Mouse (Mus musculus) liver, postnatal 0 days (tissue): ENCODE results near the gene 4930404H24Rik. TPM values are rescaled to one million over a fixed set of nuclear protein-coding genes. Genes with fewer than 3 reads are reported as not detected.

Experiments used
- ATAC-seq: fragments of 200-750 bp; cut with Nextera tagmentation; 2 replicates; pipeline ENCODE4 v1.8.0; 2017; ENCODE audit warnings: mild to moderate bottlenecking, moderate library complexity
- DNase-seq: peaks from one replicate; pipeline ENCODE4 v3.0.0-alpha.2; 2016
- H3K27ac ChIP-seq: fragments of 300-500 bp; sonication (generic); 2 replicates; pipeline ENCODE4 v1.5.1; 2014; ENCODE audit warnings: antibody characterized with exemption, moderate library complexity, mild to moderate bottlenecking, low read depth
- H3K27me3 ChIP-seq: fragments of 300-500 bp; sonication (generic); 2 replicates; pipeline ENCODE4 v1.6.1; 2014; ENCODE audit warnings: low read length, control low read depth, mixed read lengths; ENCODE audit not compliant: insufficient read depth
- H3K36me3 ChIP-seq: fragments of 300-500 bp; sonication (generic); replicated peaks from 2 replicates; pipeline ENCODE4 v1.6.1; 2014; ENCODE audit warnings: mild to moderate bottlenecking, control low read depth, low read length, moderate library complexity, mixed read lengths; ENCODE audit not compliant: insufficient read depth
- H3K4me1 ChIP-seq: fragments of 300-500 bp; sonication (generic); 2 replicates; pipeline ENCODE4 v1.6.1; 2014; ENCODE audit warnings: antibody characterized with exemption, mild to moderate bottlenecking, control low read depth; ENCODE audit not compliant: insufficient read depth
- H3K4me2 ChIP-seq: fragments of 300-500 bp; sonication (generic); 2 replicates; pipeline ENCODE4 v1.6.1; 2014; ENCODE audit warnings: low read depth, mild to moderate bottlenecking, low read length, moderate library complexity, mixed read lengths
- H3K4me3 ChIP-seq: fragments of 300-500 bp; sonication (generic); 2 replicates; pipeline ENCODE4 v1.5.1; 2014; ENCODE audit warnings: low read depth, low read length
- H3K9ac ChIP-seq: fragments of 300-500 bp; sonication (generic); replicated peaks from 2 replicates; pipeline ENCODE4 v1.6.1; 2014; ENCODE audit warnings: mild to moderate bottlenecking, moderate library complexity
- H3K9me3 ChIP-seq: fragments of 300-500 bp; sonication (generic); 2 replicates; pipeline ENCODE4 v1.6.1; 2016; ENCODE audit warnings: mild to moderate bottlenecking, control low read depth, low read length, mixed read lengths
- CTCF ChIP-seq: sonication (generic); IDR thresholded peaks from 2 replicates; pipeline ENCODE4 v1.5.1; 2016; ENCODE audit warnings: antibody characterized with exemption, low read depth
- EP300 ChIP-seq: IDR thresholded peaks from 2 replicates; pipeline ENCODE4 v1.6.1; 2016; ENCODE audit warnings: antibody characterized with exemption, low read depth, mild to moderate bottlenecking
- WGBS: fragments of 180-500 bp; shearing (Covaris S2); extraction: QIAGEN DNeasy Blood & Tissue Kit; methylation state at CpG from one replicate; pipeline ENCODE4 v1.1.7; 2014; ENCODE audit not compliant: insufficient replicate concordance; 5-methylcytosine and 5-hydroxymethylcytosine counted together
- polyA plus RNA-seq: library from polyadenylated mRNA; unstranded; fragments of >200 nt; fragmentation: Nextera tagmentation; extraction: Ambion mirVana; gene quantifications from 2 replicates; pipeline ENCODE4 v1.2.1, GENCODE M21; 2015

4930404H24Rik gene
- polyA plus RNA-seq, 1 experiment from 2014 or later = not detected

- TF ChIP-seq CTCF = no peak
- TF ChIP-seq EP300 = no peak
- 0 out of 2 replicates have a peak overlapping the region, but pooled peaks have one; percentile 34 for H3K27ac ChIP-seq
- ATAC-seq (peak; percentile 27; the same call in 1 of the 2 replicates), DNase-seq (no peak)
- no peak overlapping the region for H3K4me2 ChIP-seq
- H3K36me3 ChIP-seq = no peaks in the 10 kb centered on the region
- WGBS = 49% methylated on average over 4 of the region's 4 CpGs
- H3K9ac ChIP-seq = no peak overlapping the region
- H3K9me3 ChIP-seq = no peaks in the 10 kb centered on the region
- no peaks in the 10 kb centered on the region for H3K27me3 ChIP-seq
- no peaks in the 10 kb centered on the region; the same call in 1 of the 2 replicates for H3K4me1 ChIP-seq
- no peak overlapping the region for H3K4me3 ChIP-seq
Observed at GRCm38 (mm10) chr2:153475114-153476112, 17.2 kb upstream of the 4930404H24Rik start.

- H3K4me1 ChIP-seq = peaks cover 13% of the 10 kb centered on the region
Observed at GRCm38 (mm10) chr2:153478583-153478982, 14.0 kb upstream of the 4930404H24Rik start.

DNA sequence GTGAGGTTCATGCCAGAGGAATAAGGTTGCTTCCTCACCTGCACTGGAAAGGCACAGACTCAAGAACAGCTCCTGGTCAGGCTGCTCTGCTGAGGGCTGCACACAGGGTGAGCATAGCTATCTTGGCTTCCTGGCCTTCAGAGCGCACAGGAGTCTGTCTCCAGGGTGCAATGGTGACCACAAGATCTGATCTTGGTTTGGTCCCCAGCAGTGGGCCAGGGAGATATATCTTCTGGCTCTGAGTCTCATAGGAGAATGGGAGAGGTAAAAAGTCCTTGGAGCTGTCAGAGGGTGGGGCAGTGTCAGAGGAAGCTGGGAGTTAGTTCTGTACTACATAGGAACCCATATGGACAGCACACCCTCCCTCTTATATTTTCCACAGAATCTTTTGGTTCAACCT lies 13.1 kb upstream of the 4930404H24Rik start:
- no peaks in the 10 kb centered on the region for H3K36me3 ChIP-seq
- H3K27me3 ChIP-seq = no peaks in the 10 kb centered on the region
- no peak overlapping the region for H3K4me3 ChIP-seq
- H3K27ac ChIP-seq = no peak overlapping the region
- no peaks in the 10 kb centered on the region for H3K9me3 ChIP-seq
- no peak overlapping the region for H3K4me2 ChIP-seq
- ATAC-seq (no peak), DNase-seq (no peak)
- TF ChIP-seq EP300 = no peak
- TF ChIP-seq CTCF = no peak
- no peak overlapping the region for H3K9ac ChIP-seq
- 50% methylated on average over 1 of the region's 1 CpGs for WGBS
- H3K4me1 ChIP-seq = peaks cover 20% of the 10 kb centered on the region

More at GRCm38 (mm10) chr2:153478583-153478982, 14.0 kb upstream of the 4930404H24Rik start:
- H3K36me3 ChIP-seq = no peaks in the 10 kb centered on the region
- 15% methylated on average over 4 of the region's 4 CpGs for WGBS
- ATAC-seq = peak; percentile 64
- H3K27ac ChIP-seq = no peak overlapping the region
- TF ChIP-seq EP300 = no peak
- TF ChIP-seq CTCF = peak; percentile 96
- H3K4me3 ChIP-seq = no peak overlapping the region
- no peak overlapping the region for H3K4me2 ChIP-seq
- no peak overlapping the region for H3K9ac ChIP-seq
- H3K9me3 ChIP-seq = no peaks in the 10 kb centered on the region
- H3K27me3 ChIP-seq = no peaks in the 10 kb centered on the region
- DNase-seq = peak; percentile 80

GRCm38 (mm10) chr2:153481108-153481860 lies 11.3 kb upstream of the 4930404H24Rik start:
- 62% methylated on average over 7 of the region's 7 CpGs for WGBS
- H3K9ac ChIP-seq = no peak overlapping the region
- H3K4me1 ChIP-seq = peaks cover 20% of the 10 kb centered on the region
- H3K36me3 ChIP-seq = no peaks in the 10 kb centered on the region
- no peak for ATAC-seq
- no peak overlapping the region for H3K27ac ChIP-seq
- no peak overlapping the region for H3K4me2 ChIP-seq
- DNase-seq = no peak
- TF ChIP-seq EP300 (no peak), CTCF (no peak)
- no peaks in the 10 kb centered on the region for H3K27me3 ChIP-seq
- H3K4me3 ChIP-seq = no peak overlapping the region
- H3K9me3 ChIP-seq = no peaks in the 10 kb centered on the region

- Histone ChIP-seq H3K27me3 (no peaks in the 10 kb centered on the region), H3K27ac (no peak overlapping the region), H3K4me2 (no peak overlapping the region), H3K9me3 (no peaks in the 10 kb centered on the region), H3K4me1 (peaks cover 20% of the 10 kb centered on the region), H3K4me3 (no peak overlapping the region), H3K9ac (no peak overlapping the region), H3K36me3 (no peaks in the 10 kb centered on the region)
- WGBS = 82% methylated on average over 2 of the region's 2 CpGs
- DNase-seq (no peak), ATAC-seq (no peak)
- TF ChIP-seq EP300 = no peak
- TF ChIP-seq CTCF = no peak
Observed at GRCm38 (mm10) chr2:153481861-153482120, 10.8 kb upstream of the 4930404H24Rik start.
